Mouse (Mus musculus) liver, embryonic 12.5 days (tissue): ENCODE results near the gene Ndufs7. TPM values are rescaled to one million over a fixed set of nuclear protein-coding genes. Genes with fewer than 3 reads are reported as not detected.

ENCODE experiments used
- ATAC-seq: fragments of 200-750 bp; cut with Nextera tagmentation; 2 replicates; pipeline ENCODE4 v1.8.0; 2017; ENCODE audit warnings: moderate number of reproducible peaks, mild to moderate bottlenecking, moderate library complexity
- H3K27ac ChIP-seq: fragments of 300-500 bp; sonication (generic); 2 replicates; pipeline ENCODE4 v1.5.1; 2016; ENCODE audit warnings: mild to moderate bottlenecking
- H3K27me3 ChIP-seq: fragments of 300-500 bp; sonication (generic); replicated peaks from 2 replicates; pipeline ENCODE4 v1.6.1; 2016; ENCODE audit warnings: mild to moderate bottlenecking, moderate library complexity
- H3K36me3 ChIP-seq: fragments of 300-500 bp; sonication (generic); 2 replicates; pipeline ENCODE4 v1.6.1; 2016; ENCODE audit warnings: mild to moderate bottlenecking, moderate library complexity
- H3K4me1 ChIP-seq: fragments of 300-500 bp; sonication (generic); 2 replicates; pipeline ENCODE4 v1.6.1; 2016
- H3K4me2 ChIP-seq: fragments of 300-500 bp; sonication (generic); 2 replicates; pipeline ENCODE4 v1.6.1; 2016; ENCODE audit warnings: mild to moderate bottlenecking, moderate library complexity
- H3K4me3 ChIP-seq: fragments of 300-500 bp; sonication (generic); 2 replicates; pipeline ENCODE4 v1.5.1; 2016; ENCODE audit warnings: mild to moderate bottlenecking, moderate library complexity
- H3K9ac ChIP-seq: fragments of 300-500 bp; sonication (generic); 2 replicates; pipeline ENCODE4 v1.6.1; 2016; ENCODE audit warnings: mild to moderate bottlenecking, moderate library complexity
- H3K9me3 ChIP-seq: fragments of 300-500 bp; sonication (generic); replicated peaks from 2 replicates; pipeline ENCODE4 v1.6.1; 2016; ENCODE audit warnings: mild to moderate bottlenecking, moderate library complexity
- WGBS: fragments of 180-500 bp; shearing (Covaris S2); methylation state at CpG from one replicate; pipeline ENCODE4 v1.1.7; 2016; ENCODE audit not compliant: insufficient replicate concordance; 5-methylcytosine and 5-hydroxymethylcytosine counted together
- polyA plus RNA-seq: library from polyadenylated mRNA; unstranded; fragments of >200 nt; fragmentation: Nextera tagmentation; extraction: Ambion mirVana; gene quantifications from 2 replicates; pipeline ENCODE4 v1.2.1, GENCODE M21; 2016

The Ndufs7 gene
- polyA plus RNA-seq, 1 experiment from 2014 or later, result 312 TPM

DNA sequence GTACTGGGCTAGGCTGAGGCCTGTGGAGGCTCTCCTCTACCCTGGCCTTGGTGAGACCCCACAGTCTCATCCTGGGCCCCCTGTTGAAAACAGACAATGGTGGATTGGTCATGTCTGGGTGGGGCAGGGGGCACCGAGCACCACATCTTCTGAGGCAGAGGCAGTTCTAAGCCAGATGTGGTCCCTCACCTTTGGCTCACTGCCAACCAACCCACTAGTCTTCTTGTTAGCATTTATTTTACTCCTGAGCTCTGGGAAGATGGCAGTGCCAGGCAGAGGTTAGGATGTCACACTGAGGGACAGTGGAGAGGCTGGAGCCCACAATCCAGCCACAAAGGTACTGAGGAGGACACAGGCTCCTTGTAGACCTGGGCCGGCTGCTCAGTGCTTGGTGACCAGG, 9.0 kb downstream of the Ndufs7 start:
- Histone ChIP-seq H3K27ac (0 out of 2 replicates have a peak overlapping the region, but pooled peaks have one; percentile 9), H3K27me3 (no peaks in the 10 kb centered on the region), H3K36me3 (peaks cover 64% of the 10 kb centered on the region), H3K9ac (no peak overlapping the region), H3K9me3 (no peaks in the 10 kb centered on the region), H3K4me1 (peaks cover 52% of the 10 kb centered on the region), H3K4me3 (no peak overlapping the region), H3K4me2 (no peak overlapping the region)
- 74% methylated on average over 2 of the region's 2 CpGs for WGBS
- no peak for ATAC-seq

DNA sequence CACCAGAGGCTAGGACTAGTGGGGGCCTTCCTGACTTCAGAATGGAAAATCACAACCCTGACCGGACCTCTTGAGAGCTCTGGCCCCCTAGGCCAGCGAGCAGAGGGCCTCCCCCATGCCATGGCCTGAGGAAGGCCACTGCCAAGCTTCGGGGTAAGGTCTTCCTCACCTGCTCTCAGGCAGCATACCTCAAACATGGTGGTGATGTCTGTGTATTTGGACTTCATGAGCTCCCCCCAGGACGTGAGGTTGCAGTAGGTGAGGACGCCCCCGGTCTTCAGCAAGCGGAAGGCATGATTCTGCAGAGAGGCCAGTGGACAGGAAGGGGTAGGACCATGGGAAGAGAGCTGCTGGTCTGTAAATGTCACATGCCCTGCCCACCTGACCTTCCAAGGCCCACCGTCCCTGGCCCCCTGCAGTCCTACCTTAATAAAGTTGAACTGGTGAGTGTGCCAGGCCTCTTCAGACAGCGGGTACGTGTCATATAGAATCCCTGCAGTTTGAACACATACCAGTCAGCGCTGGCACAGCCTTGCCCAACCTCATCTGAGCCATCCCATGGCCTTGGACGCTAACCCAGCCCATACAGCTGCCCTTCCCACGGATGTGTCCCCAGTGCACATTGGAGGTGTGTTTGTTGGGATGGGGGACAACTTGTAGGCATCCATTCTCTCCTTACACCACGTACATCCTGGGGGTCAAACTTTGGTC, 10.0 kb downstream of the Ndufs7 start:
- Histone ChIP-seq H3K9me3 (no peaks in the 10 kb centered on the region), H3K27ac (no peak overlapping the region; the same call in 1 of the 2 replicates), H3K27me3 (no peaks in the 10 kb centered on the region), H3K4me2 (peak overlapping the region; percentile 90; the same call in 1 of the 2 replicates), H3K4me3 (no peak overlapping the region), H3K9ac (no peak overlapping the region; the same call in 1 of the 2 replicates), H3K4me1 (peaks cover 60% of the 10 kb centered on the region), H3K36me3 (peaks cover 55% of the 10 kb centered on the region)
- 84% methylated on average over 14 of the region's 14 CpGs for WGBS
- no peak for ATAC-seq

DNA sequence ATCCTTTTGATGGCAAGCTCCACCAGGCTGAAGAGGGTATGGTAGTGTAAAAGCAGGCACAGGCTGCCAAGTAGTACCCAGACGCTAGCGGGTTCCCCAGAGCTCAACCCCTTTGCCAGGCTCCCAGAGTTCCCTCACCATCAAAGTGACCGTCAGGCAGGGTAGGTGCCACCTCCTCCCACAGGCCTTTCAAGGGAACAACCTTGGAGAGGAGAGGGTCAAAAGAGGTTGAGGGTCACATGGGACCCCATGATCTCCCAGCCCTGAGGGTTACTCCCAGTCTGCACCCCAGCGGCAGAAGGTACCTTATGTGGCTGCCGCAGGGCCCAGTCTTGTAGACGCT, 10.5 kb downstream of the Ndufs7 start:
- peak overlapping the region; percentile 94; the same call in 1 of the 2 replicates for H3K27ac ChIP-seq
- no peaks in the 10 kb centered on the region for H3K9me3 ChIP-seq
- peak overlapping the region; percentile 90 for H3K4me2 ChIP-seq
- ATAC-seq, result no peak
- peaks cover 50% of the 10 kb centered on the region for H3K36me3 ChIP-seq
- H3K4me1 ChIP-seq, result peaks cover 64% of the 10 kb centered on the region
- H3K9ac ChIP-seq, result peak overlapping the region; percentile 72; the same call in 1 of the 2 replicates
- H3K4me3 ChIP-seq, result peak overlapping the region; percentile 58
- H3K27me3 ChIP-seq, result no peaks in the 10 kb centered on the region
- 76% methylated on average over 6 of the region's 6 CpGs for WGBS

DNA sequence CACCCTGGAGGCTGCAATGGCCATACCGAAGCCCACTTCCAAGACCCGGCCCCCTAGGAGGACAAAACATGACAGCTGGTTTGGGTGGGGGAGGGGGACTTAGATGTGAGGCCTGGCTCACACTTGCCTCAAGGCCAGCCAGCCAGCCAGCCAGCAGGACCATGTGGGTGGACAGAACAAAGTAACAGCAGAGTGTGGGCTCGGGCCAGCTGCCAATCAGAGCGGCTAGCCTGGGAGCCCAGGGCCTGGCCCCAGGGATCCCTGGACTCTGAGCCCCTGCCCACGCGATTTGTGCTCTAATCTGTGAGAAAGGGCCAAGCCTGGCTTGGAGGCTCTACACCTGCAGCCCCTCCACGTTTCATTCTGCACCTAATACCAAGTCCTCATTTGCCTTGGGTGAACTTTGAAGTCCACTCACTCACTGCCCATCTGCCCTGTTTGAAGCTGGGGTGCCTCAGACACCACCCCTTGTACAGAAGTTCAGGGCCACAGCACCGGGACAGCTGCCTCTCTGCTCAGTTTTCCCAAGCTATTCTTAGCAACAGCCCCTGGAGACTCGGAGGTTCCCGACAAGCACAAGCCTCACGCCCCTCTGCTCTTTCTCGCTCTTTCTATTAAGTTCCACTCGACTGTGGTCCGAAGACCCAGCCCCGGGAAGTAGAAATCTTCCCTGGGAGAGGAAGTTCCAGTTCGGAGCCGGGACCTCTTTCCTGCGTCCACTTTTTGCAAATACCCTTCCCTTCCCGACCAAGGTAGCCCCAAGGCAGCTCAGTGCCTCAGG, 11.1 kb downstream of the Ndufs7 start:
- H3K27ac ChIP-seq, result peak overlapping the region; percentile 94
- H3K9ac ChIP-seq, result peak overlapping the region; percentile 72
- no peaks in the 10 kb centered on the region for H3K9me3 ChIP-seq
- no peaks in the 10 kb centered on the region for H3K27me3 ChIP-seq
- H3K4me3 ChIP-seq, result peak overlapping the region; percentile 58
- WGBS, result 14% methylated on average over 19 of the region's 19 CpGs
- no peak for ATAC-seq
- H3K4me2 ChIP-seq, result peak overlapping the region; percentile 90
- H3K4me1 ChIP-seq, result peaks cover 65% of the 10 kb centered on the region
- H3K36me3 ChIP-seq, result peaks cover 43% of the 10 kb centered on the region

DNA sequence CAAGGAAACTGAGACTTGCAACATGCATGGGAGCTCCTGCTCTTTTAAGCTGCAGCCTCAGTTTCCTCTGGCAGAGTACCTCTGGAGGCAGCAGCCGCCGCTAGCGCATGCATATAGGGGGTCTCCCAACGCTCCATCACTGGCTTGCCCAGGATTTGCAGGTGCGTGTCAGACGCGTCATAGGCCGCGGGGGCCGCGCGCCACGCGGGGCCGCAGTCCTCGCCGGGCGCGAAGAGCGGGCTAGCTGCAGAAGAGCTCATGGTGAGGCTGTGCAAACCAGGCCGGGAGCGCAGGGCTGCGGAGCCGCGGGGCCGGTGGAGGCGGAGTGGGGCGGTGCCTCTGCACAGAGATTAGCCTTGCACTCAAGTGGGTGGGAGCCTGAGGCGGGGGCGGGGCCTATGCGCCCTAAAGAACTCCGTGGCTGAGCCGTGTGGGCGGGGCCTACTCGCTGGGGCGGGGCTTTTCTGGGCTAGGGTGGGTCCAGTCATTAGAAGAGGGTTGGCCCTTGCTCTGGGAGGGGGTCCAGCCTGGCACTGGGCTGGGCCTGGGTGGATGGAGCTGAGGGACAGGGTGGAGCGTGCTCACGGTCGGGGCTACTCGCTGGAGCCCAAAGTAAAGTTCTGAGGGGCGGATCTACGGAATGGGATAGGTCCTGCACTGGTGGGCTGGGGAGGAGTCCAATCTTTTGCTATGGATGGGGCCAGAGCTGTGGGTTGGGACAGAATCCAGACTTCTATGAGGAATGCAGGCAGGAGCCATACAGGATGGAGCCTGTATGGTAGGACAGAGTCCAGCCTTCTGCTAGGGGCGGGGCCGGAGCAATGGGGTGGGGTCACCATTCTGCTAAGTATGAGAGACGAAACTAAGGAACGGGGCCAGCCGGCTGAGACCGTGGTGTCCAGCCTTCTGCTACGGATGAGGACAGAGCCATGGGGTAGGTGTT, 12.0 kb downstream of the Ndufs7 start, which contains the start of the genes Gamt and Dazap1:
Gamt (minus strand) TSS at position 371 of the 943 bp plus-strand sequence.
Dazap1 (plus strand) TSS at position 845 of the 943 bp plus-strand sequence.
- H3K4me1 ChIP-seq, result peaks cover 69% of the 10 kb centered on the region

DNA sequence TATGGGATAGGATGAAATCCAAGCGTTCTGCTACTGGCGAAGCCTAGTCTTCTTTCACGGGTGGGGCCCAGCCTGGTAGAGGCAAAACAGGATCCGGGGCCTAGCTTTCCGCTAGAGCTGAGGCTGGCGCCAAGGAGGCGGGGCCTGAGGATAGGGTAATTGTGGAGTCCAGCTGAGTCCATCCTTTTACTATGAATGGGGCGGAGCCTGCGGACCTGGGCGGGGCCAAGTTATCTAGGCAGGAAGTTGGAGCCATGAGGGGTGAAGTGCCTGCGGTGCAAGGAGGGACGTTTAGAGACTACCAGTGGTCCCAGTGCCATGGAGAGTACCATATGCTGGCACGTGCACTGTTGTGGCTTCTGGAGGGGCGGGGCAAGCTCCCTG, 12.7 kb downstream of the Ndufs7 start:
- no peaks in the 10 kb centered on the region for H3K9me3 ChIP-seq
- WGBS, result 0% methylated on average over 14 of the region's 14 CpGs
- peak overlapping the region; percentile 71 for H3K9ac ChIP-seq

More for the DNA sequence above, 12.0 kb downstream of the Ndufs7 start, which contains the start of the genes Gamt and Dazap1:
- peaks cover 35% of the 10 kb centered on the region for H3K36me3 ChIP-seq
- peak within 1 kb of the TSS; percentile 58 for H3K4me3 ChIP-seq
- peak within 1 kb of the TSS; percentile 90 for H3K4me2 ChIP-seq
- under 1% methylated on average over 49 of the region's 49 CpGs for whole genome bisulfite sequencing
- peak; percentile 80 for ATAC-seq
- peak within 1 kb of the TSS; percentile 94 for H3K27ac ChIP-seq
- no peaks in the 10 kb centered on the region for H3K27me3 ChIP-seq
- H3K9ac ChIP-seq, result peak within 1 kb of the TSS; percentile 72
- H3K9me3 ChIP-seq, result no peaks in the 10 kb centered on the region

DNA sequence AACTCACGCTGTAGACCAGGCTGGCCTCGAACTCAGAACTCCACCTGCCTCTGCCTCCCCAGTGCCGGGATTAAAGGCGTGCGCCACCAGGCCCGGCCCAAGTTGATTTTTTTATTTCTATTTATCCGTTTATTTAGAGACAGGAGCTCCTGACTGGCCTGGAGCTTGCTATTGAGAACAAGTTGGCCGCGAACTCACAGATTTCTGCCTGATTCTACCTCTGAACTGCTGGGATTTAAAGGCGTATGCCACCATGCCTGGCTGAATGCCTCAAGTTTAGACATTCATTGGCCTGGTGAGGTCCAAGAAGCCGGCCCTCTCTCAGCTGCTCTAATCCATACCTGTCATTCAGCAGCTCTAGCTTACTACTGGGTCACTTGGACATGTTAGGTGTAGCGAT, 13.2 kb downstream of the Ndufs7 start:
- H3K27me3 ChIP-seq, result no peaks in the 10 kb centered on the region
- H3K9ac ChIP-seq, result peak overlapping the region; percentile 71
- H3K27ac ChIP-seq, result peak overlapping the region; percentile 94
- H3K4me3 ChIP-seq, result peak overlapping the region; percentile 58
- H3K4me2 ChIP-seq, result peak overlapping the region; percentile 90
- WGBS, result 52% methylated on average over 12 of the region's 12 CpGs
- ATAC-seq, result no peak
- H3K9me3 ChIP-seq, result no peaks in the 10 kb centered on the region
- H3K36me3 ChIP-seq, result peaks cover 31% of the 10 kb centered on the region
- H3K4me1 ChIP-seq, result peaks cover 81% of the 10 kb centered on the region

More for the DNA sequence above, 12.7 kb downstream of the Ndufs7 start:
- Histone ChIP-seq H3K4me3 (peak overlapping the region; percentile 58), H3K27ac (peak overlapping the region; percentile 94), H3K4me1 (peaks cover 75% of the 10 kb centered on the region), H3K4me2 (peak overlapping the region; percentile 90), H3K36me3 (peaks cover 31% of the 10 kb centered on the region), H3K27me3 (no peaks in the 10 kb centered on the region)
- peak; percentile 63 for ATAC-seq

DNA sequence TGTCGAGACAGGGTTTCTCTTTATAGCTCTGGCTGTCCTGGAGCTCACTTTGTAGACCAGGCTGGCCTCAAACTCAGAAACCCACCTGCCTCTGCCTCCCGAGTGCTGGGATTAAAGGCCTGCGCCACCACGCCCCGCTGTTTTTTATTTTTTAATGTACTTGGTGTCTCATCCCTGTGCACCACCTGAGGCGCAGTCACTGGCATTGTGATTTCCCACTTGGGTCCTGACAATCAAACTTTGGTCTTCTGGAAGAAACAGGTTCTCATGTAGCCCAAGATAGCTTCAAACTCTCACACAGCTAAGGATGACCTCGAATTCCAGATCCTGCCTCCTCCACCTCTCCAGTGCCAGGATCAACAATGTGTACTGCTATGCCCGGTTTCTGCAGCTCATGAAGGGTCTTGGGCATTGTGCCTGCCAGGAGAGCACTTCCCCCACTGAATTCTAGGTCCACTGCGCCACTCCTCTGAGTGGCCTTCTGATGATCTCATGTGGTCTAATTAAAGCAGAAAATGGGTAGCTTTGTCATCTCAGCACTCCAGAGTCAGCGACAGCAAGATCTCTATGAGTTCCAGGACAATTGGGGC, 13.9 kb downstream of the Ndufs7 start:
- 83% methylated on average over 10 of the region's 10 CpGs for WGBS
- Histone ChIP-seq H3K9me3 (no peaks in the 10 kb centered on the region), H3K9ac (no peak overlapping the region), H3K27me3 (no peaks in the 10 kb centered on the region), H3K27ac (0 out of 2 replicates have a peak overlapping the region, but pooled peaks have one; percentile 94), H3K4me3 (no peak overlapping the region), H3K4me1 (peaks cover 86% of the 10 kb centered on the region), H3K4me2 (peak overlapping the region; percentile 90; the same call in 1 of the 2 replicates), H3K36me3 (peaks cover 33% of the 10 kb centered on the region)
- no peak for ATAC-seq

DNA sequence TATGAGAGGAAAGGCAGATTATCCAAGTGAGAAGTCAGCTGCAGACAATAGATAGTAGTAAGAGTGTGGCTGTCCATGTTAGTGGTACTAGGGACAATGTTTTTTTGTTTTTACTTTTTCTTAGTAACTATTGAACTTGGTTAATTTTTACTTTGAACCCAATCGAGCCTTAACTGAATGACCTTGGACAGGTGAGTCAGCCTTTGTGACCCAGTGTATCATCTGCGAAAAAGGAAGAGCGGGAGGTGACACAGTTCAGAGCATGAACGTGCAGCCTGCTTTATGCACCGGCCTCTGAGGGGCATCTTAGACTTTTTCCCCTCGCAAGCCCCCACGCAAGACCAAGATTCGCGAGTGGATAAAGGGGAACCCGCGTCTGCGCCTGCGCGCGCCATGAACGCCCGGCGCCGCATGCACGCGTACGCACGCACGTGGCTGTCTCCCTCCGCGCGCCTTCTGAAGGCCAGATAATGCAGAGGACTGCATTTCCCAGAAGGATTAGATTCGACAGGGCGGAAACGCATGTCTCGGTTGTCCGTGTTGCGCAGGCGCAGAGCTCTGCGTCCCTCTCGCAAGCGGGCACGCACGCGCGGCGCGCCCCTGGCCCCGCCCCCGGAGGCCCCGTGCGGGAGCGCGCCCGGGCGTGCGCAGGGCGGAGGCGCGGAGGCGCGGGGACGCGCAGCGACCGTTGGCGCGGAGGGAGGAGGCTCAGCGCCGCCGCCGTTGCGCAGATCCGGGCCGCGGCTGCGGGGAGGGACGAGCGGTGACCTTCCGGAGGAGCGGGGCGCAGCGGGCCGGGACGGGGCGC, 15.6 kb downstream of the Ndufs7 start:
- Histone ChIP-seq H3K9ac (peak overlapping the region; percentile 99), H3K4me3 (peak overlapping the region; percentile 97), H3K27me3 (no peaks in the 10 kb centered on the region), H3K4me2 (peak overlapping the region; percentile 85), H3K27ac (peak overlapping the region; percentile 89), H3K36me3 (peaks cover 33% of the 10 kb centered on the region), H3K9me3 (no peaks in the 10 kb centered on the region), H3K4me1 (peaks cover 86% of the 10 kb centered on the region)
- 1% methylated on average over 80 of the region's 81 CpGs for WGBS
- ATAC-seq, result peak; percentile 67

DNA sequence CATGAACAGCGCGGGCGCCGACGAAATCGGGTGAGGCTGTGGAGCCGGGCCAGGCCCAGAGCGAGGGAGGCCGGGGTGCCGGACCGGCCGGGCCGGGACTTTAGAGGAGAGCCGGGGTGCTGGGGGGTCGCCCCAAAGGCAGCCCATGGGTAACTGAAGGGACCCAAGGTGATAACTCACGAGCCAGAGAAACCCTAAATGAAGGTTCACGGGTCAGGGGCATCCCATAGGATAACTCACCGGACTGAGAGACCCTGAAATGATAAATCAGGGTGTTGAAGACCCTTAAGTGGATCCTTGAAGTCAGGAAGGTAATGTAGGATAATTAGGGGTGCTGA, 16.2 kb downstream of the Ndufs7 start:
- H3K9ac ChIP-seq, result peak overlapping the region; percentile 99
- no peak for ATAC-seq
- H3K36me3 ChIP-seq, result peaks cover 33% of the 10 kb centered on the region
- no peaks in the 10 kb centered on the region for H3K27me3 ChIP-seq
- peaks cover 86% of the 10 kb centered on the region for H3K4me1 ChIP-seq
- H3K9me3 ChIP-seq, result no peaks in the 10 kb centered on the region
- peak overlapping the region; percentile 89 for H3K27ac ChIP-seq
- peak overlapping the region; percentile 97 for H3K4me3 ChIP-seq
- WGBS, result under 1% methylated on average over 18 of the region's 18 CpGs
- H3K4me2 ChIP-seq, result peak overlapping the region; percentile 85
